Mouse (Mus musculus) heart, embryonic 16.5 days (tissue): ENCODE measurements at regions not wholly inside any gene's neighbourhood (a gene's known extent, or its start where the extent isn't known, plus 50 kb on each side); places are given as distances from the start of the nearest gene placed in this dataset.

Experiments used
- ATAC-seq: fragments of 200-750 bp; cut with Nextera tagmentation; replicated peaks from 2 replicates; pipeline ENCODE4 v1.8.0; 2017; ENCODE audit warnings: moderate number of reproducible peaks; ENCODE audit not compliant: insufficient read depth, low FRiP score; ENCODE audit errors: extremely low read depth
- H3K27ac ChIP-seq: fragments of 300-500 bp; sonication (generic); 2 replicates; pipeline ENCODE4 v1.5.1; 2014; ENCODE audit warnings: mild to moderate bottlenecking, low read length, control low read depth, moderate library complexity
- H3K27me3 ChIP-seq: fragments of 300-500 bp; sonication (generic); 2 replicates; pipeline ENCODE4 v1.6.1; 2014; ENCODE audit warnings: low read length, mixed read lengths; ENCODE audit not compliant: control insufficient read depth, insufficient read depth
- H3K36me3 ChIP-seq: fragments of 300-500 bp; sonication (generic); 2 replicates; pipeline ENCODE4 v1.6.1; 2014; ENCODE audit not compliant: control insufficient read depth, insufficient read depth
- H3K4me1 ChIP-seq: fragments of 300-500 bp; sonication (generic); 2 replicates; pipeline ENCODE4 v1.6.1; 2014; ENCODE audit warnings: low read length, mixed read lengths; ENCODE audit not compliant: control insufficient read depth, insufficient read depth
- H3K4me2 ChIP-seq: fragments of 300-500 bp; sonication (generic); 2 replicates; pipeline ENCODE4 v1.6.1; 2014; ENCODE audit warnings: low read depth, mild to moderate bottlenecking, control low read depth, low read length
- H3K4me3 ChIP-seq: fragments of 300-500 bp; sonication (generic); 2 replicates; pipeline ENCODE4 v1.5.1; 2014; ENCODE audit warnings: mild to moderate bottlenecking, control low read depth, low read length
- H3K9ac ChIP-seq: fragments of 300-500 bp; sonication (generic); 2 replicates; pipeline ENCODE4 v1.6.1; 2014; ENCODE audit warnings: low read length, control low read depth
- H3K9me3 ChIP-seq: fragments of 300-500 bp; sonication (generic); replicated peaks from 2 replicates; pipeline ENCODE4 v1.6.1; 2016; ENCODE audit warnings: low read length; ENCODE audit not compliant: control insufficient read depth
- WGBS: fragments of 180-500 bp; shearing (Covaris S2); extraction: QIAGEN DNeasy Blood & Tissue Kit; methylation state at CpG from one replicate; pipeline ENCODE4 v1.1.7; 2014; 5-methylcytosine and 5-hydroxymethylcytosine counted together

DNA sequence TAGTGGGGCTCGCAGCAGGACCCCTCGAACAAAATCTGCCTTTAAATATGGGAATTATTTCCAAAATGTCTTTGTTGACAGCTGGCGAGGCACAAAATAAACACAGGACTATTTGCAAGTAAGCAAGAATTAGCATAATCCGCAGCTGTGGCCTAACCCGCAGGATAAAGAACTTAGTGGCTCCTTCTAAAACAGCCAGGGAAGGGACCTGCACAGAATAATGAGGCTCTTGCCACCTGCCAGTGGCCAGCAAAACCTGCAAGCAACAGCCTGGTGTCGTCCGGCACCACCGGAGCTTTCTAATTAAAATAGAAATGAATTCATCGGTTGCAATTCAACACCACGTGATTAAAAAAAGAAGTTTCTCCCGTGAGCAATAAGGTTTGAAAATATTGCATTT, 389.4 kb downstream of the Tmem132b start:
- Histone ChIP-seq H3K27ac (no peak overlapping the region), H3K9me3 (no peaks in the 10 kb centered on the region; the same call in 1 of the 2 replicates), H3K4me1 (no peaks in the 10 kb centered on the region), H3K4me3 (no peak overlapping the region), H3K9ac (no peak overlapping the region), H3K27me3 (no peaks in the 10 kb centered on the region), H3K36me3 (no peaks in the 10 kb centered on the region), H3K4me2 (no peak overlapping the region)
- WGBS: 34% methylated on average over 11 of the region's 11 CpGs
- no peak for ATAC-seq

DNA sequence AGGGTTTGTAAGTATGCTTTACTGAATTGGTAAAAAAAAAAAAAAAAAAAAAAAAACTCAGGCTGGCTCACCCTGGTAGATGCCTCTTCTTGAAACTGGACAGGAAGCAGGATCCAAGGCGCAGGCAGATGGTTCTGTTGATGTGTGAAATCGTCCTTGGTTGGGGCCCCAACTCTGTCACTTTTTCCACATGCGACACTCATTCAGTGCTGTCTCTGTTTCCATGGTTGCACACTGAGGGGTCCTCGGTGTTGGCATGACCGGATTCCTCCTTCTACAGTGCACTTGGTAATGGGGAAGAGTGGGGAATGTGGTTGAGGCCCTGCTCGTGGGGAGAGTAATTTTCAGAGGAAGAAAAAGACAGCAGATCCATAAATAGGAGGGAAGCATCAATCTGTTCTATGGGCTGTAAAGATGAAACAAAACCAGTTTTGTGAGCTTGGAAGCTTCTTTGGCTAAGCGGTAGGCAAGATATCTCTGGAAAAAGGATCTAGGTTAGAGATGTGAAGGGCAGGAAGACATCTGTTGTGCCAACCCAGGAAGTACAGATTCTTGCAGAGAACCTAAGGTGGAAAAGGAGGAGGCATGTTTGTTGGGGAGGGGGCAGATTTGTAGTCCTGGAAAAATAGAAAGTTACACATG, 394.4 kb downstream of the Tmem132b start:
- no peak for ATAC-seq
- Histone ChIP-seq H3K27me3 (no peaks in the 10 kb centered on the region), H3K27ac (no peak overlapping the region), H3K36me3 (no peaks in the 10 kb centered on the region), H3K9me3 (no peaks in the 10 kb centered on the region), H3K4me1 (no peaks in the 10 kb centered on the region), H3K4me3 (no peak overlapping the region), H3K4me2 (no peak overlapping the region), H3K9ac (no peak overlapping the region)
- WGBS: 72% methylated on average over 7 of the region's 7 CpGs

DNA sequence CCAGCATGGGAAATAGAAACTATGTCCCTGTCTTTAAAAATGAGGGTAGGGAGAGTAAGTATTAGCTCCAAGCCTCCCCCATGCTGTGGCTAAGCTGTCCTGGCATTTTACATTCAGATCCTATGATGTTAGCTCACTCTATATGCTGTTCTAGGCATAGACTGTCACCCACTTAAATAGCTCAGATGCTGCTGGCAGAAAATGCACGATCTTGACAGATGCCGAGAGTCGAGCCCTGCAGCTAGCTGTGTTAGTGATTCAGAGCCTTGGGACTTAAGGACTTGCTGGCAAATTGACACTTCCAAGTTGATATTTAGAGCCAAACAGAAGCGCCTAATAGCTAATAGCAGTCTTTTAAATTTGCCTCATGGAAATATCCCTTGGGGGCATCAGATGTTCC, 399.9 kb downstream of the Tmem132b start:
- H3K36me3 ChIP-seq: no peaks in the 10 kb centered on the region
- ATAC-seq: no peak
- H3K27me3 ChIP-seq: no peaks in the 10 kb centered on the region
- no peak overlapping the region for H3K4me2 ChIP-seq
- H3K4me1 ChIP-seq: no peaks in the 10 kb centered on the region
- H3K9ac ChIP-seq: no peak overlapping the region
- H3K4me3 ChIP-seq: no peak overlapping the region
- H3K27ac ChIP-seq: no peak overlapping the region
- 73% methylated on average over 4 of the region's 4 CpGs for WGBS
- H3K9me3 ChIP-seq: peaks cover 5% of the 10 kb centered on the region; the same call in 1 of the 2 replicates

DNA sequence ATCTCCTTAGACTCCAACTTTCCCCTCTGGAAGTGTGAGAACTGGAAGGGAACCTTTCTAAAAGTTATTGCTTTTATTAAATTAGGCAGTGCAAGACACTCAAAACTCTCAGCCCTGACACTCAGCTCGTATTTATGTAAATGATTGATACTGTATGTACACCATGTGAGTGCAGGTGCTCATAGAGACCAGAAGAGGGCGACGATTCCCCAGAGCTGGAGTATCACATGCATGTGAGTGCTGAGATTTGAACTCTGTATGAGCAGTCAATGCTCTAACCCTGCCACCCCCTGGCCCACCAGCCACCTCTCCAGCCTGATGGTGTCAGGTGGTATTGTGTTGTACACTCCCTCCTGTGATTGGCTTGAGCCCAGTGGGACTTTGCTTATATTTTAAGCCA, 407.8 kb downstream of the Tmem132b start:
- no peaks in the 10 kb centered on the region for H3K36me3 ChIP-seq
- 79% methylated on average over 3 of the region's 3 CpGs for WGBS
- H3K4me3 ChIP-seq: no peak overlapping the region
- no peak overlapping the region for H3K27ac ChIP-seq
- no peak for ATAC-seq
- no peaks in the 10 kb centered on the region for H3K27me3 ChIP-seq
- no peak overlapping the region for H3K9ac ChIP-seq
- H3K4me1 ChIP-seq: no peaks in the 10 kb centered on the region
- peaks cover 11% of the 10 kb centered on the region for H3K9me3 ChIP-seq
- no peak overlapping the region for H3K4me2 ChIP-seq

DNA sequence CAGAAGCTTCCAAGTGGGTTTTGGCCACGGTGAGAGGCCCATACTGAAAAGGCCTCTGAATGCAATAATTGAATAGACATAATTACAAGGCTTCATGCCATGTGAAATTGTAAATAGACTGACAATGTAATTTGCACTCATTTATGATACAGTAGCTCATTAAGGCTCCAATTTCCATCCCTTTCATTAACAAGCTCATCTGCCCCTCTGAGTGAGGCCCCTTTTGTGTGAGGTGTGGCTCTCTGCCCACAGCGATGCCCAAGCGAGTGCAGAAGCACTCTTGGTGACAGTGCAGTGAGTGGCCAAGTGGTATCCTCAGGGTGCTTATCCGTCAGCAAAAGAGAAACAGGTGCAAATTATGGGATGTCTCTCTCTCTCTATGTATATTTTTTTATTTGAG, 415.2 kb downstream of the Tmem132b start:
- H3K4me1 ChIP-seq: no peaks in the 10 kb centered on the region
- no peak for ATAC-seq
- WGBS: 84% methylated on average over 4 of the region's 4 CpGs
- H3K4me3 ChIP-seq: no peak overlapping the region
- H3K36me3 ChIP-seq: no peaks in the 10 kb centered on the region
- peaks cover 5% of the 10 kb centered on the region for H3K9me3 ChIP-seq
- no peaks in the 10 kb centered on the region for H3K27me3 ChIP-seq
- no peak overlapping the region for H3K4me2 ChIP-seq
- H3K27ac ChIP-seq: no peak overlapping the region
- H3K9ac ChIP-seq: no peak overlapping the region

DNA sequence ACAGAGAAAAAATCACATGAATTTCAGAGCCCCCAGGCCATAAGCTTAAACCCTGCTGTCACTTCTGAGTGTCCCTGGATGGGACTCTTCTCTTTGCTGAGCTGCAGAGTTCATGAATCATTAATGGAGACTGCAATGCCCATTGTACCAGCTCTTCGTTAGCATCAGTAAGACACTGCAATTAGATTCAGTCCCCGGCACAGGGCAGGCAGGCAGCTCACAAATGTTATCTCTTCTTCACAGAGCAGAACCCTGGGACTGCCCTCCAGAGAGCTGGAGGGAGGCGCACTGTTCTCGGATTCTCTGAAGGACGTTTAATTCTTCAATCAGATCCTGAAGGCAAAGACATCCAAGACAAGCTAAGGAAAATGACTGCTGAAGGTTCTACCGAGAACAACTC, 420.1 kb downstream of the Tmem132b start:
- H3K27me3 ChIP-seq: no peaks in the 10 kb centered on the region
- H3K4me1 ChIP-seq: no peaks in the 10 kb centered on the region
- WGBS: 59% methylated on average over 6 of the region's 6 CpGs
- H3K36me3 ChIP-seq: no peaks in the 10 kb centered on the region
- ATAC-seq: no peak
- H3K4me3 ChIP-seq: no peak overlapping the region
- H3K27ac ChIP-seq: no peak overlapping the region
- H3K4me2 ChIP-seq: no peak overlapping the region
- H3K9me3 ChIP-seq: peaks cover 4% of the 10 kb centered on the region
- no peak overlapping the region for H3K9ac ChIP-seq

DNA sequence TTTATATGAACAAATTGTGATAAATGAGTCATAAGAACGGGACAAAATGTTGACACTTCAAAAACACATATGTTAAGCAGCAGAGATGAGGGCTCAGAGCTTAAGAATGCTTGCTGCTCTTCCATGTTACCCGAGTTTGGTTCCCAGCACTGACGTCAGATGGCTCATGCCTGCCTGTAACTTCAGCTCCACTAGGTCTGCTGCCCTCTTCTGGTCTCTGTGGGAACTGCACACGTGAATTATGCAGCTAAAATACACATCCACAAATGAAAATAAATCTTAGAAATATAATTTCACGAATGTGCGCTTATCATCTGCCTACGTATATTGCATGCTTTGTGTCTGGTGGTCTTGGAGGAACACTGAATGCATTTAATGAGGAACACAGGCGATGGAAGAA, 432.5 kb downstream of the Tmem132b start:
- Histone ChIP-seq H3K9me3 (peaks cover 8% of the 10 kb centered on the region; the same call in 1 of the 2 replicates), H3K9ac (no peak overlapping the region), H3K27ac (no peak overlapping the region), H3K4me1 (no peaks in the 10 kb centered on the region), H3K4me3 (no peak overlapping the region), H3K36me3 (no peaks in the 10 kb centered on the region), H3K27me3 (no peaks in the 10 kb centered on the region), H3K4me2 (no peak overlapping the region)
- ATAC-seq: no peak
- WGBS: 65% methylated on average over 8 of the region's 8 CpGs

DNA sequence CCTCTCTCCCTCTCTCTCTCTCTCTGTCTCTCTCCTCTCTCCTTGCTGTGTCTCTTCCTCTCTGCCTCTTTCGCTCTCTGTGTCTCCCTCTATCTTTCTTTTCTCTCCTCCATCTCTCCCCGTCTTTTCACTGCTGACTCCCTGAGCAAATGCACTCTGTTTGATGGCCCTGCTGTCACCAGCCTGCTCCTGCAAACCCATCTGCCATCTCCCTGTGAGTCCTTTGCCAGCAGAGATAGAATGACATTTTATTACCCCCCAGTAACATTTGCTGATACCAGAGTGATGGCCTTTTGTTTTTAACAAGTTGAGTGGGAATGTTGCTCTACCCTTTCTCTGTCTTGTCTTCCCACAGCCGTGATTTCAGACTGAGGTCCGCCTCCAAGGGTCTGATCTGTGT, 436.6 kb downstream of the Tmem132b start:
- 65% methylated on average over 4 of the region's 4 CpGs for WGBS

DNA sequence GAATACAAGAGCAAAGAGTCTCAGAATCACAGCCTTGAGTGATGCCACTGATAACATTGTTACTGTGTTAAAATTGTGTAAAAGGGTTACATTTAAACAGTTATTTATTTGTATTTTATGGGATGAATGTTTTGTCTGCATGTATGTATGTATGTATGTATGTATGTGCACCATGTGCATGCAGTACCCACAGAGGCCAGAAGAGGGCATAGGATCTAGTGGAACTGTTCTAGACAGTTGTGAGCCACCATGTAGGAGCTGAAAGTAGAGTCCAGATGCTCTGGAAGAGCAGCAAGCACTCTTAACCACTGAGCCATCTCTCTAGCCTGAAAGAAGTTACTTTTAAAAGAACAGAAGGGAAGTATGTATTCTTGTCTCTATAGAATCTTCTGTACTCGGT, 442.5 kb downstream of the Tmem132b start:
- H3K4me2 ChIP-seq: no peak overlapping the region
- H3K27ac ChIP-seq: no peak overlapping the region
- H3K4me3 ChIP-seq: no peak overlapping the region
- H3K27me3 ChIP-seq: no peaks in the 10 kb centered on the region
- 50% methylated on average over 1 of the region's 1 CpGs for WGBS
- H3K36me3 ChIP-seq: no peaks in the 10 kb centered on the region
- H3K4me1 ChIP-seq: no peaks in the 10 kb centered on the region
- H3K9ac ChIP-seq: no peak overlapping the region
- peaks cover 23% of the 10 kb centered on the region for H3K9me3 ChIP-seq
- ATAC-seq: no peak

More for the DNA sequence above, 436.6 kb downstream of the Tmem132b start:
- H3K9me3 ChIP-seq: peaks cover 13% of the 10 kb centered on the region; the same call in 1 of the 2 replicates
- H3K4me3 ChIP-seq: no peak overlapping the region
- H3K9ac ChIP-seq: no peak overlapping the region
- no peaks in the 10 kb centered on the region for H3K27me3 ChIP-seq
- no peak overlapping the region for H3K27ac ChIP-seq
- H3K36me3 ChIP-seq: no peaks in the 10 kb centered on the region
- no peaks in the 10 kb centered on the region for H3K4me1 ChIP-seq
- no peak for ATAC-seq
- H3K4me2 ChIP-seq: no peak overlapping the region
